Mouse (Mus musculus) liver, embryonic 12.5 days (tissue): Measurements from ENCODE around the gene Lmod3. TPM values are rescaled to one million over a fixed set of nuclear protein-coding genes. Genes with fewer than 3 reads are reported as not detected.

ENCODE experiments used
- ATAC-seq: fragments of 200-750 bp; cut with Nextera tagmentation; 2 replicates; pipeline ENCODE4 v1.8.0; 2017; ENCODE audit warnings: moderate number of reproducible peaks, mild to moderate bottlenecking, moderate library complexity
- H3K27ac ChIP-seq: fragments of 300-500 bp; sonication (generic); 2 replicates; pipeline ENCODE4 v1.5.1; 2016; ENCODE audit warnings: mild to moderate bottlenecking
- H3K27me3 ChIP-seq: fragments of 300-500 bp; sonication (generic); replicated peaks from 2 replicates; pipeline ENCODE4 v1.6.1; 2016; ENCODE audit warnings: mild to moderate bottlenecking, moderate library complexity
- H3K36me3 ChIP-seq: fragments of 300-500 bp; sonication (generic); 2 replicates; pipeline ENCODE4 v1.6.1; 2016; ENCODE audit warnings: mild to moderate bottlenecking, moderate library complexity
- H3K4me1 ChIP-seq: fragments of 300-500 bp; sonication (generic); 2 replicates; pipeline ENCODE4 v1.6.1; 2016
- H3K4me2 ChIP-seq: fragments of 300-500 bp; sonication (generic); 2 replicates; pipeline ENCODE4 v1.6.1; 2016; ENCODE audit warnings: mild to moderate bottlenecking, moderate library complexity
- H3K4me3 ChIP-seq: fragments of 300-500 bp; sonication (generic); 2 replicates; pipeline ENCODE4 v1.5.1; 2016; ENCODE audit warnings: mild to moderate bottlenecking, moderate library complexity
- H3K9ac ChIP-seq: fragments of 300-500 bp; sonication (generic); 2 replicates; pipeline ENCODE4 v1.6.1; 2016; ENCODE audit warnings: mild to moderate bottlenecking, moderate library complexity
- H3K9me3 ChIP-seq: fragments of 300-500 bp; sonication (generic); replicated peaks from 2 replicates; pipeline ENCODE4 v1.6.1; 2016; ENCODE audit warnings: mild to moderate bottlenecking, moderate library complexity
- WGBS: fragments of 180-500 bp; shearing (Covaris S2); methylation state at CpG from one replicate; pipeline ENCODE4 v1.1.7; 2016; ENCODE audit not compliant: insufficient replicate concordance; 5-methylcytosine and 5-hydroxymethylcytosine counted together
- polyA plus RNA-seq: library from polyadenylated mRNA; unstranded; fragments of >200 nt; fragmentation: Nextera tagmentation; extraction: Ambion mirVana; gene quantifications from 2 replicates; pipeline ENCODE4 v1.2.1, GENCODE M21; 2016

Lmod3 gene
- polyA plus RNA-seq: 0.05 and 0.10 TPM in 2 replicates

DNA sequence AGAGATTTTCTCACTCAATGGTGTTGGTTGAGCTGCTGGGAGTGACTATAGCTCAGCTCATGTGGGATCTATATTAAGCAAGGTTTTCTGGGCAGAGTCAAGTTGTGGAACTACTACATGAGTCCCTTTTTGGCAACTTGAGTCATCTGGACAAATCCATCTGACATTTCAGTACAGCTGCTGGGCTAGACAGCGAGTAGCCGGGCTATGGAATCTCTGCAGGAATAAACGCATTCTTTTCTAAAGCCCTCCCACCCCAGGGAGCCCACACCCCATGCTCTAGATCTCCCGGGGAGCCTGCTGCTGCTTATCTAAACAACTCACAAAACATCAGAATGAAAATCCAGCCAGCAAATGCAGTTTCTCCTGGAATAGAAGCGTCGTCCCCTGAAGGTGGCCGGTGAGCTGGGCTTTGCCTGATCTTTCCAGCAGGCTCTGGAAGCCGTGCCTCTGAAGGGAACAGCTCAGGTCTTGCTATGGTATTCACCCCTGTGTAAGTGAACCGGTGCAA lies at the start of gene Lmod3:
TSS of gene Lmod3 (minus strand) at position 49 of the 511 bp plus-strand sequence.
- WGBS: 30% methylated on average over 9 of the region's 9 CpGs
- no peak within 1 kb of the TSS for H3K27ac ChIP-seq
- peaks cover 6% of the 10 kb centered on the region for H3K4me1 ChIP-seq
- H3K27me3 ChIP-seq: no peaks in the 10 kb centered on the region
- no peak for ATAC-seq
- no peak within 1 kb of the TSS for H3K4me2 ChIP-seq
- no peaks in the 10 kb centered on the region for H3K36me3 ChIP-seq
- no peaks in the 10 kb centered on the region for H3K9me3 ChIP-seq
- H3K4me3 ChIP-seq: no peak within 1 kb of the TSS
- H3K9ac ChIP-seq: no peak within 1 kb of the TSS

DNA sequence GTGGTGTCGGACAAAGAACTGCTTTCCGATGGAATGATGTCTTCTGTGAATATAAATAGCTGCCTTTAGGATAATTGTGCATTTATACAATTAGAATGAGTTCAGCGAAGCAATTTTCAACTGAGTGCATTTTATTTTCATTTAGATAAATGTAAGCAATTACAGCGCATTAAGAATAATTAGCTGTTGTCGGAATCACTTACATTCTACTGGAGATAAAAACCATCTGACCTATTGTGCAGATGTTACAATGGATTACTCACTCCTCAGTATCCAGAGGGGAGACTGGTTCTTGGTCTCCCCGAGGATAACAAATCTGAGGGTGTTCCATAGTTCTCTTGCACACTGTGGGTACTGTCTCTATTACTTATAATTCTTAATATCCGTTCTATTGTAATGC lies 49.7 kb upstream of the Lmod3 start:
- Histone ChIP-seq H3K4me2 (no peak overlapping the region), H3K36me3 (peaks cover 27% of the 10 kb centered on the region), H3K9me3 (no peaks in the 10 kb centered on the region), H3K27me3 (no peaks in the 10 kb centered on the region), H3K9ac (no peak overlapping the region), H3K4me1 (no peaks in the 10 kb centered on the region), H3K4me3 (no peak overlapping the region), H3K27ac (no peak overlapping the region)
- no peak for ATAC-seq
- WGBS: 70% methylated on average over 7 of the region's 7 CpGs

DNA sequence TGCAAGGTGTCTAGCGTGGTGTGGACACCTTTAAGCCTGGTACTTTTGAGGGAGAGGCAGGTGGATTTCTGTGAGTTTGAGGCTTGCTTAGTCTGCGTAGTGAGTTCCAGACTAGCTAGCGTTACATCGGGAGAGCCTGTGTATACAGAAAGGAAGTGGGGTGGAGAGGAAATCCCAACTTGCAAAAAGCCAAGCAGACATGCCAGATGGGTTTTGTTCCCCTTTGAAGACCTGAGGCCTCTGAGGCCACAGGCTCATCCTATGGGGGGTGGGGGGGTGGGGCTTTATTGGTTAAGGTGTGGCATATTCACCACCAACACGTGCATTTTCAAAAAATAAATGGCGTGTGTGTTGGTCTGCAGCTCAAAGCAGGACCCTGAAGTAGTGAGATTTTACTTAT lies 48.1 kb upstream of the Lmod3 start:
- Histone ChIP-seq H3K36me3 (peaks cover 31% of the 10 kb centered on the region), H3K27ac (no peak overlapping the region), H3K9ac (no peak overlapping the region), H3K9me3 (no peaks in the 10 kb centered on the region), H3K4me1 (no peaks in the 10 kb centered on the region), H3K27me3 (no peaks in the 10 kb centered on the region), H3K4me2 (no peak overlapping the region), H3K4me3 (no peak overlapping the region)
- 31% methylated on average over 6 of the region's 6 CpGs for WGBS
- no peak for ATAC-seq

DNA sequence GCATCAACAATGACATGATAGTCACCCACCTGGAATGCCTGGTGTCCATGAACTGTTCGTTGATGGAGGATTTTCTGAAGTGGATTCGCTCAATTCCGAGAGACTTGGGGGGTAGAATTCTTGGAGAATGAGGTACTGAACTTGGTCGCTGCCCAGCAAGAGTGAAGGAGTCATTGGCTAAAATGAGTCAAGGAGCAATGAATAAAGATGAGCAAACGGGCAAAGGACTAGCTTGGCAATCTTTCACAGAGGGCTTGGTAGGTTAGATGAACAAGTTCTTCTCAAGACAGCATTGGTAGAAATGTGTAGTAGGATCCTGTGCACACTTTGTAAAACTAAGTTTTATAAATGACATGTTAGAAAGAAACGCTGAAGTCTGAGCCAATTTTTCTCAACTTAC lies 47.6 kb upstream of the Lmod3 start:
- no peak for ATAC-seq
- no peak overlapping the region for H3K4me3 ChIP-seq
- no peaks in the 10 kb centered on the region for H3K4me1 ChIP-seq
- no peak overlapping the region for H3K27ac ChIP-seq
- WGBS: 71% methylated on average over 6 of the region's 6 CpGs
- no peaks in the 10 kb centered on the region for H3K27me3 ChIP-seq
- no peak overlapping the region for H3K4me2 ChIP-seq
- no peak overlapping the region for H3K9ac ChIP-seq
- peaks cover 36% of the 10 kb centered on the region for H3K36me3 ChIP-seq
- no peaks in the 10 kb centered on the region for H3K9me3 ChIP-seq

DNA sequence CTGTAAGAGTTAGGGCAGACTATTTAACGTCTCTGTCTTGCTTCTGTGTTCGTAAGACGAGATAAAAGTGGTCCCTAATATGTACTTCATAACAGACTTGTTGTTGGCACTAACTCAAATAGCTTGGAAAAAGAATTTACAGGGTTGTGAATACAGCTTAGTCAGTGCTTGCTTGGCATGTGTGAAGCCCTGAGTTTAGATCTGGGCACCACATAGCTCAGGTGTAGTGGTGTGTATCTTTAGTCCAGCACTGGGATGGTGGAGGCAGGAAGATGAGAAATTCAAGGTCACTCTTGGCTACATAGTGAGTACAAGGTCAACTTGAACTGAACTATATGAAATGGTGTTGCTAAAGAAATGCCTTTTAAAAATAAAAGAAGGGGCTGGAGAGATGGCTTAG lies 44.6 kb upstream of the Lmod3 start:
- Histone ChIP-seq H3K4me2 (no peak overlapping the region), H3K9me3 (no peaks in the 10 kb centered on the region), H3K36me3 (peaks cover 30% of the 10 kb centered on the region), H3K9ac (no peak overlapping the region), H3K27ac (no peak overlapping the region), H3K4me1 (no peaks in the 10 kb centered on the region; the same call in 1 of the 2 replicates), H3K27me3 (no peaks in the 10 kb centered on the region), H3K4me3 (no peak overlapping the region)
- WGBS: 69% methylated on average over 3 of the region's 3 CpGs
- no peak for ATAC-seq

DNA sequence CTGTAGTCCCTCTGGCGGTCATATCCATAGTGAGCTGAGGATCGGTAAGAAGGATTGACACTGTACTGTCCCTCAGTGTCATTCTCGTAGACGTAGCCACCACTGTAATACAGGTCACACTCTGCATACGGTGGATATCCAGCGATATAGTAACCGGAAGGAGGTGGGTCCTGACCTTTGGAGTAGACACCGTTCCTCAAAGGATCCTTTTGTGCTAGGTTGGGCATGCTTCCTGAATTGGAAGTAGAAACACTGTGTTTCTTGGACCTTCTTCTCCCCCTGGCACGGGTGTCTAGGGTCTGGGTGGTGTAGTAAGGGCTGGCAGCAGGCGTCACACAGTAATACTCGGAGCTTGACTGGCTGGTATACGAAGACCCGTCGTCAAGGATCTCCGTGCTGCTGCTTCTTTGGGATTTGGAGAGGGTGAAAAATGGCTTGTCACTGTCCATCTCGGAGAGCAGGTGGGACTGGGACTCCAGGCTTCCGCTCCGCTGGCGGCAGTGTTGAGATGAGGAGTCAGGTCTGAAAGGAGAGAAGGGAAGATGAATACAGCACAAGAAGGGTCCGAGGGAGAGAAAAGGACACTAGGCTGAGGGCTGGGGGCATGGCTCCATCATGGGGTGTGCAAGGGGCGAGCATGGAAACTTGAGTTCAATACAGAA lies 43.4 kb upstream of the Lmod3 start:
- no peak for ATAC-seq
- Histone ChIP-seq H3K4me3 (no peak overlapping the region), H3K4me1 (peaks cover 8% of the 10 kb centered on the region; the same call in 1 of the 2 replicates), H3K27me3 (no peaks in the 10 kb centered on the region), H3K9ac (no peak overlapping the region), H3K9me3 (no peaks in the 10 kb centered on the region), H3K27ac (no peak overlapping the region), H3K36me3 (peaks cover 39% of the 10 kb centered on the region), H3K4me2 (no peak overlapping the region)
- WGBS: 84% methylated on average over 21 of the region's 21 CpGs

DNA sequence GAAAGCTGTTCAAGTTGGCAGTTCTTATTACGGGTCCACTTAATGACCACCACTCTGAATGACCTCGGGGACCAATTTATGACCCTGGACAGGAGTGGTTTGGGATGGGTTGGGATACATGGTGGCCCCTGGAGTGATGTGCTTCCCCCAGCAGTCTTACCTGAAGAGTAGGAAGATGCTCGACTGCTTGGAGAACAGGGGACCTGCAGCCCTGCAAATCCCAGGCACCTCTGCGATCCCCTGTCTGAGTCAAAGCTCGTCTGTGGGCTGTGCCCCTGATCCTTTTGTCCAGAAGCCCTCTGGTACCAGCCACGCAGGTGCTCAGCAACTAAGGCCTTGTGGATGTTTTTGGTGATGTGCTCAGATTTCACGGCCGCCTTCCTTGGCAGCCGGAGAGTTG lies 42.9 kb upstream of the Lmod3 start:
- Histone ChIP-seq H3K4me2 (no peak overlapping the region), H3K4me3 (no peak overlapping the region), H3K9ac (no peak overlapping the region), H3K36me3 (peaks cover 39% of the 10 kb centered on the region), H3K27ac (no peak overlapping the region), H3K4me1 (peaks cover 12% of the 10 kb centered on the region; the same call in 1 of the 2 replicates), H3K9me3 (no peaks in the 10 kb centered on the region), H3K27me3 (no peaks in the 10 kb centered on the region)
- no peak for ATAC-seq
- WGBS: 79% methylated on average over 9 of the region's 9 CpGs

DNA sequence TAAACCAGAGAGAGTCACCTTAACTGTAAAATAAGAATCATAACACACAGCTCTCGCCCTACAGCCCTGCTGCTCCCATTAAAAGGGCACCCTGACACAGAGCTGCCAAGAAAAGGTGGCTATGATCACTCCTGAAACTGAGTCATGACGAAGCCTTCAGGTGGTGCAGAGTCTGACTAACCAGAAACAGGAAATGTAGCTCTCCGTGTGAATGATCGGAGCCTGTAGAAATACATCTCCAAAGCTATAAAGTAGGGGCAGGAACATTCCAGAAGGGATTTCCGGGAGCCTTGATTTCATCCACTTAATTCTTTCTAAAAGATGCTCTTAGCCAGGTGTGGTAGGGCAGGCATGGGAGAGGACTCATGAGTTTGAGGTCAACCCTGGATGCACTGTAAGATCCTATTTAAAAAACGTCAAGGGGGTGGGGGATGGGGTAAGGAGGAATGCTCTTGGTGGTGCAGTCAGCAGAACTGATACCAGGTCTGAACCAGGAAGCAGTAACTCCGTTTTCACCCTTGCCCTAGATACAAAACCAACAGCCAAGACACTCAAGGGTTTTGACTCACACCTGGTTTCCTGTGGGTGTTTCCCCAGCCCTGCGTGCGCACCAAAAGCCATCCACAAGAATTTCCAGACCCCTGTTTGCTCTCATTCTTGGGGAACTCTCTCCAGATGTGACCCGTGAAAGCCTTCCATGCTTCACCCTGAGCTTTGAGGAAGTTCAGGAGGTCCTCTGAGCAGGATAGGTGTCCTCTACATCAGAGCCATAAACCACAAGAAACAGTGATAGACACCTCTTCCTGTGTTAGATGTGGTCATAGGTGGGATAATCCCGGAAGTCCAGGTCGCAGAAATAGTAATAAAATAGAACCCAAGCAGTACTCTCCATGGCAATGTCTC lies 41.4 kb upstream of the Lmod3 start:
- peaks cover 39% of the 10 kb centered on the region for H3K36me3 ChIP-seq
- H3K27me3 ChIP-seq: no peaks in the 10 kb centered on the region
- H3K4me1 ChIP-seq: peaks cover 15% of the 10 kb centered on the region; the same call in 1 of the 2 replicates
- WGBS: 52% methylated on average over 12 of the region's 12 CpGs
- no peaks in the 10 kb centered on the region for H3K9me3 ChIP-seq
- H3K4me3 ChIP-seq: no peak overlapping the region
- no peak overlapping the region for H3K27ac ChIP-seq
- ATAC-seq: no peak
- H3K9ac ChIP-seq: no peak overlapping the region
- no peak overlapping the region for H3K4me2 ChIP-seq

DNA sequence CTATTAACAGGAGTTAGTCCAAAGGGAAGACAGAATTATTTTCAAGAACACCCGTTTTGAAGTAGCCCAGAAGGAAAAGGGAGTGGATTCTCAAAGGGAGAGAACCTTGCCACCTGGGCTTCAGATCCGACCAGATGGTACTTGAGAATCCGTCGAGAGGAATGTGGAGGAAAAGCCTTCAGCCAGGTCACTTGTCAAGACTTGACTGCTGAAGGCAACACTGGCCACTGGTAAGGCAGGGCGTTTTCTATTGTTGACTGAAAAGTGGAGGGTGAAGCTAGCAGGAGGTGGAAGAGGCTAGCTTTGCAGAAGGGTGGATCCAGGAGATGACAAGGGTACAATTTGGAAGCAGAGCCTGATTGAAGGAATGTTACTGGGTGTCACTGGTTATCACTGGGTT lies 40.3 kb upstream of the Lmod3 start:
- H3K27me3 ChIP-seq: no peaks in the 10 kb centered on the region
- H3K4me1 ChIP-seq: peaks cover 17% of the 10 kb centered on the region; the same call in 1 of the 2 replicates
- no peak overlapping the region for H3K9ac ChIP-seq
- 66% methylated on average over 5 of the region's 5 CpGs for WGBS
- no peaks in the 10 kb centered on the region for H3K9me3 ChIP-seq
- no peak for ATAC-seq
- H3K36me3 ChIP-seq: peaks cover 36% of the 10 kb centered on the region
- no peak overlapping the region for H3K4me3 ChIP-seq
- no peak overlapping the region for H3K4me2 ChIP-seq
- H3K27ac ChIP-seq: no peak overlapping the region

DNA sequence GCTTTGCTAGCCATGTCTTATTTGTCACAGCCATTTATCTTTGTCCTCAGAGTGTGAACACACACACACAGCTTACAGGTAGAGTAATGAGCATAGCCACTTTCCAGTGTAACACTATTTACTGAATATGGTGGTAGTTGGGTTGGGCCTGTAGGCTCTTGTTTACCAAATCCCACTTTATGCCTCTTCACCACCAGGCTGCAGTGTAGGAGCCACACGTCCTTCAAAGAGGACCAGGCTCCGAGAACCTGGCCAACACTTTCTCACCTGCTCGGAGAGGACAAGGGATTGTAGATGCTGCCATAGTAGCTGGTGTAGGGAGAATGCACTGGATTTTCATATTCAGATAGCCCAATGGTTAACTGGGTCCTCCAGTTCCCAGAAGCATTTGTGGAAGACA lies 39.5 kb upstream of the Lmod3 start:
- no peak for ATAC-seq
- H3K27me3 ChIP-seq: no peaks in the 10 kb centered on the region
- WGBS: 81% methylated on average over 3 of the region's 3 CpGs
- H3K9ac ChIP-seq: no peak overlapping the region
- no peak overlapping the region for H3K27ac ChIP-seq
- H3K4me3 ChIP-seq: no peak overlapping the region
- no peak overlapping the region for H3K4me2 ChIP-seq
- H3K4me1 ChIP-seq: peaks cover 17% of the 10 kb centered on the region; the same call in 1 of the 2 replicates
- no peaks in the 10 kb centered on the region for H3K9me3 ChIP-seq
- peaks cover 31% of the 10 kb centered on the region for H3K36me3 ChIP-seq

DNA sequence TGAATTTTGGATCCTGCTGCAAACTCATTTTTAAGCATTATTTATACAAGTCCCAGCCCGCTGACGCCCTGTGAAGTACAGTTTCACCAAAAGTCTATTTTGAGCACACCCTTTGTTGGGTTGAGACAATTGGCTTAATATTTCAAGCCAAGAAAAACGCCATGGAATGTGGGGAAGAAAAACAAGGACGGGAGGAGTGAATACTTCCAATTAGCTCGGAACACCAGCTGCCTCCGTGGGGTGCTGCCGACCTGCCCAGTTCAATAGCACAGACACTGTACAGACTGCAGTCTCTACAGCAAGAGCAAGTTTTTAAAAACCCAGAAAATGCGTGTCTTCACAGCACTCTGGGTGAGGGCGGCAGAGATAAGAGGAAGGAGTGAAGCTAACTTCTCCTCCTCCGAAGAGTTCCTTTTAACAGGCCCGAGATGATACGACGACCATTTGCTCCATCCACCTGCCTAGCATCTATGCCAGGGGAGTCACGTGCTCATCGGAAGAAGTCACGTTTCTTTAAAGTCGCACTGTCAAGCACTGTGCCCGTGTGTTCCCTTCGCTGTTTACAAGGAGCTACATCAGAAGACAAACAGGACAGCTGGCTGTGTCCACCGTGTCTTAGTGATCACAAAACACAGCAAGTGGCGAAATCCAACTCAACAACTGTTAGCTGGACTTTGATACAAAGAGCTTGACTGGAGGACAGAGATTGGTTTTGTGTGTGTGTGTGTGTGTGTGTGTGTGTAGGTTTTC lies 38.8 kb upstream of the Lmod3 start:
- H3K36me3 ChIP-seq: peaks cover 27% of the 10 kb centered on the region
- WGBS: 49% methylated on average over 21 of the region's 21 CpGs
- no peak overlapping the region for H3K4me2 ChIP-seq
- H3K9me3 ChIP-seq: no peaks in the 10 kb centered on the region
- 0 out of 2 replicates have a peak overlapping the region, but pooled peaks have one; percentile 30 for H3K27ac ChIP-seq
- H3K4me1 ChIP-seq: peaks cover 17% of the 10 kb centered on the region; the same call in 1 of the 2 replicates
- ATAC-seq: no peak
- no peak overlapping the region for H3K9ac ChIP-seq
- H3K4me3 ChIP-seq: no peak overlapping the region
- no peaks in the 10 kb centered on the region for H3K27me3 ChIP-seq
